Mouse (Mus musculus): ENCODE measurements at regions not wholly inside any gene's neighbourhood (a gene's known extent, or its start where the extent isn't known, plus 50 kb on each side); places are given as distances from the start of the nearest gene placed in this dataset.

DNA sequence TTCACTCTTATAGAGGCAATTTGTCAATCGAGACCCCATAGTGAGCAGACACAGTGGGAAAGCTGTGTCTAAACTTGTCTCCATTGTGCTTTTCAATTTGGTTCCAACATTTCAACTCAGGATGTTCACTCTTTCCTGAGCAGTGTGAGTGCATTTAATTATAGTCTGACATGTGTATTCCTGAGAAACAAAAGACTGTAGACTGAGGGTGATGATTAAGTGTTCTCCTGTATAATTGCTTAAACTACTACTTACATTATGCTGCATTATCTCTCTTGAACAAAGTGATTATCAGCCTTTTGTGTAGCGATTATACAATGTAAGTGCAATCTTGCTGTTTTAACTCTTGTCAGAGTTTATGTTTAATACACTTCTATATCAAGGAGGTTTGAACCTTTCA, 87.9 kb downstream of the 1700008P02Rik start:
- no peak for DNase-seq

DNA sequence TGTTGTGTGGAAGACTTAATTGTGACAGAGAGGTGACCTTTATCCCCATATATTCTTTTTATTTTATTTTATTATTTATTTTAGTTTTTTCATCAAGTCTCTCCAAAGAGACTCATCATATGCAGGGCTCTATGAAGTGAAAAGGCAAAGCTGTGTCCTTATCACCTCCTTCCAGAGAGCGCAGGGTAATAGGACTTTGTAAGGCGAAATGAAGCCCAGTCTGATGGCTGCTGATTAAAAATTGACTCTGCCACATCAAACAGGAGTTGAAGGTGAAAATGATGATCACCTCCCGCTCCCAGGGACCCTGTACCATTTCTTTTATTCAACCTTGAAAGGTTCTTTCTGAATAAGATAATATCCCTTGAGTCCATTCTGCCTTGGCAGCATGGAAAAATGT, 94.3 kb downstream of the 1700008P02Rik start:
- DNase-seq, result no peak

DNA sequence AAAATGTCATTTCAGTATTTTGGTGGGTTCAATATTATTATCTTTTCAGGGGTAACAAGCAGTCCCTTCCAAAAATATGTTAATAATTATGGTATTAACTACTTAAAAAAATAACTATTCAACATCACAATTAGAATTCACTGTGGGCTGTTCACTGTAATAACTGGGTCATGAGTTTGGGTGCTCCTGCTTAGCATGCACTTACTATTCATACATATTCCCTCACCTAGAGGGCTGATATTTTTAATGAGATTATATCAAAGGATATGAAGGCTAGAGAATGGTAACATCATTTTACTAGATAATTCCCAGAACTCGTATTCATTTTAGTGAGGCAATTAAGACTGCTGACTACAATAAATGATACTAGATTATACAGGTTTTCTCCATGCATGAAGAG, 95.1 kb downstream of the 1700008P02Rik start:
- DNase-seq, result no peak

DNA sequence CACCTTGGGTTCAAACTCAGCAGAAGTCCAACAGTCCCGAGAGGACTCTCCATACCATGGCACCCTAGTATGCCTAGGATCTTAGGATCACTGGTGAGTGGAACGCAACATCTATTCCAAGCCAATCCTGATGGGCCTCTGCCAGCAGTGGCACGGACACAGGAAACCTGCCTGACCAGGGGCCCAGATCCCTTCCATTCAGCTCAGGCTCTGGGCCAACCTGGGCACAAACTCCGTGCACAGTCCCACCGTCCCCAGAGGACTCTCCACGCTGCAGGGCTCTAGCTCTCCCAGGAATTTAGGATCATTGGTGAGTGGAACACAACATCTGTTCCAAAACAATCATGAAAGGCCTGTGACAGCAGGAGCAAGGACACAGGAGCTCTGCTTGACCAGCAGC, 108.9 kb downstream of the 1700008P02Rik start:
- DNase-seq, result peak in 1 of 2 experiments; percentile 3

DNA sequence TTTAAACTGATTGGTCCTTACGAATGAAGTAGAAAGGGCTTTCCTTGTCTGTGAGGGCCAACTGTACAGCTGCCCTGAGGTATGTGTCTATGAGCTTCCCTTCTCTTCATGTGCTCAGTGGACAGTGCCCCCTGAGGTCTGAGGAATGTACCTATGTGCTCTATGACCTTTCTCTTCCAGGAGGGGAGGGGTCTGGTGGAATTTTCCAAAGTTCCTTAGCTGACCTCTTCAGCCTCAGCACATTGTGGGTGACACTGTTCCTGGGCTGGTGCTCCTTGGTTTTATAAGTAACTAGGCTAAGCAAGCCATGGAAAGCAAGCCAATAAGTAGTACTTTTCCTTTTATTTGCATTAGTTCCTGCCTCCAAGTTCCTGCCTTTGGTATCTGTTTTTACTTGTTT, 116.1 kb downstream of the 1700008P02Rik start:
- no peak for DNase-seq

DNA sequence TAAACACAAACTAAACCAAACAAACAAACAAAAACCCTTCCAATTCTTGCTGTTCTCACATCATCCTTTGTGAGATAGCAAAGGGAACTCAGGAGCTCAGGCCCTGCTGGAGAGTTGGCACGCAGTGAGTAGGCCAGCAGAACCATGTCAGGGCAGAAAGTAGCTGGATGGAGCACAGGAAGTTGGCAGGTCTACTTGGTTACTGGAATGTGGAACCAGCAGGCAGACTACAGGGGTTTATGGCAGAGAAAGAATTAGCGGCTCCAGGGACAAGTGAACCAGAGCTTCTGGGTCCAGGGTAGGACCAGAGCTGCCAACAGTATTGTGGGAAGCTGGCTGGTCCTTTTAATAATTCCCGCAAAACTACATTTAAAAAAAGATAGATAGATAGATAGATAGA, 136.2 kb downstream of the 1700008P02Rik start:
- peak; percentile 36 to 58 for DNase-seq

DNA sequence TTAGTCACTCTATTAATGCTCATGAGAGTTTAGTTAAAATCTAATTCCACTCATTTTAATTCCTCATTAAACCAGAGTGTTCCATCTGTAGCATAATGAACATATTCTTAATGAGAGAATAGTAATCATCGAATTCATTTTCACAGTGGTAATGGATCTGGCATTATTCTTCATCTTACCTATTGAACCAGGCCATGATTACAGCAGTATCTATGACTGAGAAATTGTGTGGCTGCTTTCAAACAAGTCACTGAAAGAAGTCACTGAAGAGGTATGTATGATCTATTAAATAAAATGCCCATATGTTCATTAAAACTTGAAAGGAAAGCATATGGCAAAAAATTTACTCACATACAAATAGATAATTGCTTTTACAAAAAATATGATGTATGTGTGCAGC, 138.6 kb downstream of the 1700008P02Rik start:
- no peak for DNase-seq

All from cerebellum, postnatal 14 days (tissue).